In genomic region chr1:165370990-165371389, GRCm38 (mm10) we compare ENCODE assay signal across 21 mouse cellular contexts.
DNase-seq lines count a peak whose midpoint lies in the region; ATAC-seq lines count a peak whose summit lies in the region.
"Had no signal": no experiment of that assay in that cellular context is flagged by ENCODE, and none has a peak within 500 bp of the region (broad histone marks: within the 10 kb centered on the region; RNA-seq: fewer than 3 reads in every experiment).

No protein-coding gene starts in this region.

- no peak overlapping the region for H3K4me2 ChIP-seq in kidney, embryonic 15.5 days
- no peak overlapping the region for H3K4me2 ChIP-seq in hindbrain, embryonic 14.5 days (replicated peaks)
- H3K4me2 ChIP-seq: embryonic facial prominence, embryonic 15.5 days; forebrain, embryonic 15.5 days; heart, embryonic 13.5 days had no signal

- no peaks in the 10 kb centered on the region for H3K4me1 ChIP-seq in kidney, embryonic 15.5 days
- H3K4me1 ChIP-seq in hindbrain, embryonic 14.5 days (replicated peaks; ENCODE audit: control insufficient read depth, insufficient read depth, low read length) = no peaks in the 10 kb centered on the region
- H3K4me1 ChIP-seq: embryonic facial prominence, embryonic 15.5 days; forebrain, embryonic 10.5 days; forebrain, embryonic 15.5 days; heart, embryonic 13.5 days had no signal

- H3K27ac ChIP-seq in kidney, embryonic 15.5 days = no peak overlapping the region
- no peak overlapping the region for H3K27ac ChIP-seq in hindbrain, embryonic 14.5 days
- H3K27ac ChIP-seq: embryonic facial prominence, embryonic 15.5 days; forebrain, embryonic 10.5 days; forebrain, embryonic 15.5 days; heart, embryonic 13.5 days had no signal

- peak; percentile 88 for ATAC-seq in kidney, embryonic 15.5 days (replicated peaks; ENCODE audit: low FRiP score)
- ATAC-seq in hindbrain, embryonic 14.5 days (ENCODE audit: low FRiP score) = no peak
- ATAC-seq: CD4-positive, CD25-positive, alpha-beta regulatory T cell, adult 4 months; forebrain, embryonic 15.5 days had no signal

- no peaks in the 10 kb centered on the region for H3K9me3 ChIP-seq in kidney, embryonic 15.5 days (replicated peaks)
- H3K9me3 ChIP-seq in hindbrain, embryonic 14.5 days (ENCODE audit: control insufficient read depth, low read length) = no peaks in the 10 kb centered on the region
- H3K9me3 ChIP-seq: embryonic facial prominence, embryonic 15.5 days; forebrain, embryonic 10.5 days; forebrain, embryonic 15.5 days; heart, embryonic 13.5 days had no signal

- H3K4me3 ChIP-seq in kidney, embryonic 15.5 days (replicated peaks) = no peak overlapping the region
- no peak overlapping the region for H3K4me3 ChIP-seq in hindbrain, embryonic 14.5 days (replicated peaks; ENCODE audit: low read length)
- H3K4me3 ChIP-seq: embryonic facial prominence, embryonic 15.5 days; erythroblast, embryonic 14.5 days; forebrain, embryonic 10.5 days; forebrain, embryonic 15.5 days; heart, embryonic 13.5 days had no signal

- no peak overlapping the region for H3K9ac ChIP-seq in kidney, embryonic 15.5 days
- no peak overlapping the region for H3K9ac ChIP-seq in hindbrain, embryonic 14.5 days
- H3K9ac ChIP-seq: embryonic facial prominence, embryonic 15.5 days; forebrain, embryonic 15.5 days; heart, embryonic 13.5 days had no signal

- no peaks in the 10 kb centered on the region for H3K27me3 ChIP-seq in kidney, embryonic 15.5 days
- H3K27me3 ChIP-seq in hindbrain, embryonic 14.5 days (ENCODE audit: control insufficient read depth, insufficient read depth, low read length) = no peaks in the 10 kb centered on the region
- H3K27me3 ChIP-seq: embryonic facial prominence, embryonic 15.5 days; forebrain, embryonic 15.5 days; heart, embryonic 13.5 days had no signal

- 0 out of 2 replicates have a peak, but pooled peaks cover 5% of the 10 kb centered on the region for H3K36me3 ChIP-seq in kidney, embryonic 15.5 days
- H3K36me3 ChIP-seq in hindbrain, embryonic 14.5 days (replicated peaks; ENCODE audit: control insufficient read depth, insufficient read depth) = peaks cover 5% of the 10 kb centered on the region; the same call in 1 of the 2 replicates
- H3K36me3 ChIP-seq: embryonic facial prominence, embryonic 15.5 days; forebrain, embryonic 10.5 days; forebrain, embryonic 15.5 days had no signal

- peak; percentile 42 for DNase-seq in kidney, adult 11 months
- DNase-seq in kidney, adult 9 months = no peak
- DNase-seq in kidney, postnatal 14 days = peak; percentile 58
- DNase-seq in thymus, adult 18-20 months = no peak
- DNase-seq in hindbrain, embryonic 14.5 days (ENCODE audit: low spot score) = no peak
- DNase-seq in thymus, postnatal 36 days = no peak
- DNase-seq: adrenal gland, adult 2 months; adrenal gland, postnatal 25 days; B cell, adult 2 months; cerebellum, adult 18-20 months; cerebellum, adult 9-11 months; gastrocnemius, postnatal 36 days; heart, adult 11 months; heart, postnatal 36 days had no signal

- WGBS in kidney, embryonic 15.5 days = 72% methylated on average over 4 of the region's 4 CpGs
- WGBS in hindbrain, embryonic 14.5 days = 92% methylated on average over 4 of the region's 4 CpGs

Comparison
In these comparisons a context has a peak if more than half of its experiments do, and no peak if none do; other contexts are left out.
1. DNase-seq: peak in kidney, adult 11 months (single experiment) and kidney, postnatal 14 days (single experiment); none in kidney, adult 9 months (single experiment), thymus, adult 18-20 months (0 of 2), hindbrain, embryonic 14.5 days (single experiment) and thymus, postnatal 36 days (0 of 2).